Mouse (Mus musculus) thymus, adult 2 months (tissue): Measurements from ENCODE around the gene Pros1.

Experiments used
- CTCF ChIP-seq: fragments of 200-500 bp; IDR thresholded peaks from 2 replicates; pipeline ENCODE4 v1.5.1; 2012; ENCODE audit warnings: mild to moderate bottlenecking, control low read depth, low read length, moderate library complexity, borderline replicate concordance; ENCODE audit not compliant: control insufficient read depth, poor library complexity, insufficient read depth; ENCODE audit errors: extremely low read depth
- POLR2A ChIP-seq: fragments of 200-500 bp; IDR thresholded peaks from 2 replicates; pipeline ENCODE4 v1.6.1; 2012; ENCODE audit warnings: mild to moderate bottlenecking, low read length, control low read depth, moderate library complexity; ENCODE audit not compliant: control insufficient read depth, poor library complexity, insufficient read depth; ENCODE audit errors: extremely low read depth

GRCm38 (mm10) chr16:62861455-62861854 is 7.3 kb downstream of the Pros1 start:
- TF ChIP-seq CTCF, result no peak
- TF ChIP-seq POLR2A, result no peak
